Mouse (Mus musculus) layer of hippocampus, adult 6 months (tissue): Measurements from ENCODE around the gene Med29. TPM values are rescaled to one million over a fixed set of nuclear protein-coding genes. Genes with fewer than 3 reads are reported as not detected.

Source experiments
- long read RNA-seq, 2 experiments: library from polyadenylated mRNA; unstranded; transcript quantifications; one replicate each; pipeline ENCODE4 v2.0.0; 2019 to 2020
- polyA plus RNA-seq: library from polyadenylated mRNA; unstranded; fragments of <200 nt; fragmentation: Nextera tagmentation; gene quantifications from 2 replicates; pipeline ENCODE4 v1.2.3, GENCODE M21; 2021

The Med29 gene
- 77.7 and 79.7 TPM in 2 replicates for polyA plus RNA-seq
- long read RNA-seq, experiment 1, transcript Med29-201 (4 exons, 1,281 nt) = major isoform, 63 of 68 reads
- long read RNA-seq, experiment 1, partial matches to known transcripts = 2 of 68 reads
- long read RNA-seq, experiment 1, other reads (novel, unspliced or antisense) = 3 of 68 reads
- long read RNA-seq, experiment 2, transcript Med29-201 (4 exons, 1,281 nt) = major isoform, 33 of 33 reads
- long read RNA-seq, experiment 2, partial matches to known transcripts = 0 of 33 reads
- long read RNA-seq, experiment 2, other reads (novel, unspliced or antisense) = 0 of 33 reads

GRCm38 (mm10) chr7:28392429-28393271 is at the start of gene Med29, which contains the start of gene Paf1:
Gene Med29, minus strand, starts transcription at chr7:28392708.
Gene Paf1, plus strand, starts transcription at chr7:28392951.

GRCm38 (mm10) chr7:28436932-28437570 is 44.5 kb upstream of the Med29 start, which contains the start of gene Gmfg:
Gene Gmfg, plus strand, starts transcription at chr7:28437447.

GRCm38 (mm10) chr7:28380237-28381016 is 12.1 kb downstream of the Med29 start, which contains the start of gene Zfp36:
Gene Zfp36, minus strand, starts transcription at chr7:28380253.

GRCm38 (mm10) chr7:28372251-28373108 is 20.0 kb downstream of the Med29 start, which contains the start of gene Plekhg2:
Gene Plekhg2, minus strand, starts transcription at chr7:28372599.

GRCm38 (mm10) chr7:28350155-28350883 is 42.2 kb downstream of the Med29 start, which contains the start of gene Rps16:
Gene Rps16, plus strand, starts transcription at chr7:28350652.

GRCm38 (mm10) chr7:28338108-28338998 is 54.2 kb downstream of the Med29 start, which contains the start of gene Supt5:
Gene Supt5, minus strand, starts transcription at chr7:28338746.

Other genes starting within 250 kb of the Med29 start
- gene Fbl, start 223.0 kb downstream of the Med29 start, polyA plus RNA-seq = 7.4 and 8.8 TPM in 2 replicates
- gene Dyrk1b, start 213.2 kb downstream of the Med29 start, polyA plus RNA-seq = 9.0 and 12.7 TPM in 2 replicates
- 7.8 and 7.9 TPM in 2 replicates for gene Eid2, start 124.8 kb downstream of the Med29 start, polyA plus RNA-seq
- 28.2 and 31.5 TPM in 2 replicates for gene Eid2b, start 115.0 kb downstream of the Med29 start, polyA plus RNA-seq
- gene Selenov, start 101.5 kb downstream of the Med29 start, polyA plus RNA-seq = 0.78 and 1.5 TPM in 2 replicates
- 3.4 and 5.7 TPM in 2 replicates for gene Dll3, start 90.5 kb downstream of the Med29 start, polyA plus RNA-seq
- 82.8 and 86.7 TPM in 2 replicates for gene Timm50, start 80.6 kb downstream of the Med29 start, polyA plus RNA-seq
- 33.7 and 46.7 TPM in 2 replicates for gene Supt5, start 54.0 kb downstream of the Med29 start, polyA plus RNA-seq
- gene Rps16, start 42.1 kb downstream of the Med29 start, polyA plus RNA-seq = 1,578 and 1,706 TPM in 2 replicates
- 0.77 and 1.2 TPM in 2 replicates for gene Plekhg2, start 20.1 kb downstream of the Med29 start, polyA plus RNA-seq
- 0.77 and 1.1 TPM in 2 replicates for gene Zfp36, start 12.5 kb downstream of the Med29 start, polyA plus RNA-seq
- gene Paf1, start 243 bp upstream of the Med29 start, polyA plus RNA-seq = 40.4 and 52.6 TPM in 2 replicates
- gene Gmfg, start 44.7 kb upstream of the Med29 start, polyA plus RNA-seq = 6.8 and 7.5 TPM in 2 replicates
- 4.0 and 4.4 TPM in 2 replicates for gene Lrfn1, start 59.3 kb upstream of the Med29 start, polyA plus RNA-seq
- gene Ifnl2, start 117.7 kb upstream of the Med29 start, polyA plus RNA-seq = not detected in 2 replicates
- gene Ifnl3, start 130.1 kb upstream of the Med29 start, polyA plus RNA-seq = not detected in 2 replicates
- gene Sycn, start 148.2 kb upstream of the Med29 start, polyA plus RNA-seq = not detected in 2 replicates
- gene Nccrp1, start 154.5 kb upstream of the Med29 start, polyA plus RNA-seq = not detected in 2 replicates
- 9.2 and 10.0 TPM in 2 replicates for gene Samd4b, start 205.4 kb upstream of the Med29 start, polyA plus RNA-seq
- gene Pak4, start 205.5 kb upstream of the Med29 start, polyA plus RNA-seq = 6.1 and 6.2 TPM in 2 replicates
- gene Acp7, start 238.6 kb upstream of the Med29 start, polyA plus RNA-seq = 1.0 and 1.2 TPM in 2 replicates